Mouse (Mus musculus) neural tube, embryonic 15.5 days (tissue): ENCODE measurements around the gene Frmpd2. TPM values are rescaled to one million over a fixed set of nuclear protein-coding genes. Genes with fewer than 3 reads are reported as not detected.

Experiments used
- polyA plus RNA-seq: library from polyadenylated mRNA; unstranded; fragments of >200 nt; fragmentation: Nextera tagmentation; extraction: Ambion mirVana; gene quantifications from 2 replicates; pipeline ENCODE4 v1.2.1, GENCODE M21; 2015

Frmpd2 gene
- polyA plus RNA-seq, 1 experiment from 2014 or later, result not detected

Other genes with a start within 250 kb of the Frmpd2 start
- gene Mapk8, start 24.5 kb upstream of the Frmpd2 start, polyA plus RNA-seq, result 30.0 and 32.8 TPM in 2 replicates
- gene Ptpn20, start 117.5 kb downstream of the Frmpd2 start, polyA plus RNA-seq, result 0.32 and 0.34 TPM in 2 replicates